Mouse (Mus musculus): Measurements from ENCODE around the gene Pxn. TPM values are rescaled to one million over a fixed set of nuclear protein-coding genes. Genes with fewer than 3 reads are reported as not detected.
A peak's percentile ranks its signal among the peaks of the same experiment; 100 is the strongest.
"Not testable (repeated sequence)": the region's sequence is repeated elsewhere in the genome, so short reads cannot be mapped to it uniquely, and the experiment has no call there.

Pxn gene
- polyA plus RNA-seq, 1 experiment: 25.7 TPM

GRCm38 (mm10) chr5:115569721-115570120 lies 63.2 kb downstream of the Pxn start:
- Histone ChIP-seq H3K27ac (ENCODE audit: insufficient read depth, low read length) (no peak overlapping the region), H3K4me3 (ENCODE audit: insufficient read depth, low read length) (no peak overlapping the region), H3K4me1 (ENCODE audit: control insufficient read depth, insufficient read depth, low read length) (peaks cover 11% of the 10 kb centered on the region)
- TF ChIP-seq CTCF (IDR thresholded peaks at IDR 0.05; ENCODE audit: borderline replicate concordance, insufficient read depth, low read length) (no peak), POLR2A (IDR thresholded peaks at IDR 0.05; ENCODE audit: low read depth, low read length) (no peak)

DNA sequence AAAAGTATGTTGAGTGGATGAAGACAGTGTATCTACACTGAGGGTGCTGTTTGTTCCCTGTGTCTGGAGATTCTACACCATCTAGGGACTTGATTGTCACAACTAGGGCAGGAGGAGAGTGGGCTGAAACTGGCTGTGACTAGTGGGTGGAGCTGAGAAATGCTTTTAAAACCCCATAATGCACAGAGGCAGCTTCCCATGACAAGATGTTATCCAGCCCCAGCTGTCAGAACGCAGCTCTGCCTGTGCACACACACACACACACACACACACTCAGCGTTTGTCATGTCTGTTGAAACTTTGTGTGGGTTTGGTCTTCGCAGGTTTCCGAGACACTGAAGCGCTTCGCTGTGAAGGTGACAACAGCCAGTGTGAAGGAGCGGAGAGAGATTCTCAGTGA lies 64.6 kb downstream of the Pxn start:
- Histone ChIP-seq H3K4me1 (ENCODE audit: control insufficient read depth, insufficient read depth, low read length) (peaks cover 11% of the 10 kb centered on the region), H3K27ac (ENCODE audit: insufficient read depth, low read length) (no peak overlapping the region), H3K4me3 (ENCODE audit: insufficient read depth, low read length) (no peak overlapping the region)
- no peak for TF ChIP-seq POLR2A (IDR thresholded peaks at IDR 0.05; ENCODE audit: low read depth, low read length)
- no peak for TF ChIP-seq CTCF (IDR thresholded peaks at IDR 0.05; ENCODE audit: borderline replicate concordance, insufficient read depth, low read length)

- Histone ChIP-seq H3K27ac (ENCODE audit: insufficient read depth, low read length) (peak overlapping the region; percentile 87), H3K4me3 (ENCODE audit: insufficient read depth, low read length) (no peak overlapping the region), H3K4me1 (ENCODE audit: control insufficient read depth, insufficient read depth, low read length) (peaks cover 11% of the 10 kb centered on the region)
- TF ChIP-seq POLR2A (IDR thresholded peaks at IDR 0.05; ENCODE audit: low read depth, low read length): no peak
- TF ChIP-seq CTCF (IDR thresholded peaks at IDR 0.05; ENCODE audit: borderline replicate concordance, insufficient read depth, low read length): no peak
These were observed 66.4 kb downstream of the Pxn start for GRCm38 (mm10) chr5:115572679-115573535.

- no peak overlapping the region for H3K27ac ChIP-seq (ENCODE audit: insufficient read depth, low read length)
- peaks cover 11% of the 10 kb centered on the region for H3K4me1 ChIP-seq (ENCODE audit: control insufficient read depth, insufficient read depth, low read length)
- no peak overlapping the region for H3K4me3 ChIP-seq (ENCODE audit: insufficient read depth, low read length)
- TF ChIP-seq POLR2A (IDR thresholded peaks at IDR 0.05; ENCODE audit: low read depth, low read length) (no peak), CTCF (IDR thresholded peaks at IDR 0.05; ENCODE audit: borderline replicate concordance, insufficient read depth, low read length) (no peak)
These were observed 68.5 kb downstream of the Pxn start for GRCm38 (mm10) chr5:115574992-115575391.

- not testable (repeated sequence) for H3K4me1 ChIP-seq (ENCODE audit: control insufficient read depth, insufficient read depth, low read length); H3K4me3 ChIP-seq (ENCODE audit: insufficient read depth, low read length); H3K27ac ChIP-seq (ENCODE audit: insufficient read depth, low read length)
These were observed 71.2 kb downstream of the Pxn start for GRCm38 (mm10) chr5:115577686-115578085.

DNA sequence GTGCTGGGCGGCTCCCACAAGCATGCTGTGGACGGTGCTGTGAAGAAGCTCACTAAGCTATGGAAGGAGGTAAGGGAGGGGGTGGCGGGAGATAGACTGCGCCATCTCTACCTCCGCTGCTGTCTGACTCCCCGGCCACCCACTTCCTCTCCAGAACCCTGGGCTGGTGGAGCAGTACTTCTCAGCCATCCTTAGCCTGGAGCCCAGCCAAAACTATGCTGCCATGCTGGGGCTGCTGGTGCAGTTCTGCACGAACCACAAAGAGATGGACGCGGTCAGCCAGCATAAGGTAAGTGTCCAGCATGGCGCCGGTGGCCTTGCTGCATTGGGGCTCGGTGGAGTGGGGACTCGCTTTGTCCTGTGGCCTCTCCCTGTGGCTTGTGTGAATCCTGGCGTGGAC lies 72.4 kb downstream of the Pxn start:
- no peak overlapping the region for H3K4me3 ChIP-seq (ENCODE audit: insufficient read depth, low read length)
- no peak for TF ChIP-seq CTCF (IDR thresholded peaks at IDR 0.05; ENCODE audit: borderline replicate concordance, insufficient read depth, low read length)
- no peak for TF ChIP-seq POLR2A (IDR thresholded peaks at IDR 0.05; ENCODE audit: low read depth, low read length)
- H3K27ac ChIP-seq (ENCODE audit: insufficient read depth, low read length): no peak overlapping the region
- H3K4me1 ChIP-seq (ENCODE audit: control insufficient read depth, insufficient read depth, low read length): no peaks in the 10 kb centered on the region

DNA sequence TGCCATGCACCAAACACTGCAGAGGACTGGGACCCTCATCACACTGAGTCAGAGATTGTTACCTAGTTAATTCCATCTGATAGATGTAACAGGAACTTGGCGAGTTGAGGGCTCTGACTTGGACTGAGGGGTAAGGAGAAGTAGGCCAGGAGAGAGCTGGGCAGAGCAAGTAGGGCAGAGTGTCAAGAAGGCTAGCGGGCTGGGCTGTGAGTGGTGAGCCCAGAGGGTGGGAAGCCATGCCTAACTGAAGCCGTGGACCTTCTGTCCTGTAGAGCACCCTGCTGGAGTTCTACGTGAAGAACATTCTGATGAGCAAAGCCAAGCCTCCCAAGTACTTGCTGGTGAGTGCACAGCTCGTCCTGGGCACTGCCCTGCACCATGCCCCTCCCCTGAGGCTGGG lies 72.9 kb downstream of the Pxn start:
- no peak for TF ChIP-seq CTCF (IDR thresholded peaks at IDR 0.05; ENCODE audit: borderline replicate concordance, insufficient read depth, low read length)
- TF ChIP-seq POLR2A (IDR thresholded peaks at IDR 0.05; ENCODE audit: low read depth, low read length): no peak
- Histone ChIP-seq H3K4me3 (ENCODE audit: insufficient read depth, low read length) (no peak overlapping the region), H3K4me1 (ENCODE audit: control insufficient read depth, insufficient read depth, low read length) (no peaks in the 10 kb centered on the region), H3K27ac (ENCODE audit: insufficient read depth, low read length) (no peak overlapping the region)

DNA sequence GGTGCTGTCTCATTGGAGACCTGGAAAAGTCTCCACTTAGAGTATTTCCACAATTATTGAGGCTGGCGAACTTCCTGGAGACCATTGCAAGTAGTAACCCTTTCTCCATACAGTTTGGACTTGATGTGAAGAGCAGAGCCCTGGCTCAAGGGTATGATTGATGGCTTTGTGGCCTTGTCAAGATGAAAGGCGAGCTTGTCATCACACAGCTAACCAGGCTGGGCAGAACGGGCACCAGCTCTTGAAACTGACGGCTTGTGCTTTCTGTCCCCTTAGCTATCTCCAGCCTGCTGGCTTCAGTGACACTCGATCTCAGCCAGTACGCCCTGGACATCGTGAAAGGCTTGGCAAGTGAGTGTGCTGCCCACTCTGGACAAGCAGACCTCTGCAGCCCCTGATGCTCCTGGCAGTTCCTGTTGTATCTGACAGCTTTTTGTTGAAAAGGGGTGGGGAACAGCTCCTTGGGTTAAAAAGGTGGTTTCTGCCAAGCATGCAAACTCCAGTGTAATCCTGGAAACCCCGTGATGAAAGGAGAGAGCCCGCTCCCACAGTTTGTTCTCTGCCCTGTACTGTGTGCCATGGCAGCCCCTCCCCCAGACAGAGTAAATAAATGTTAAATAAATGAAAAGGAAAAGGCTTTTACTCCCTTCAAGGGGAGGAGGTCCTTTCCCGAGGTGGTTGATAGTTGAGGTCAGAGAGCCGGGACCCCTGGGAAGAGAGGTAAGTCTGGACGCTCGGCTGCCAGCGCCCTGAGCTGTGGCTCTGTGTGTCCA lies 73.9 kb downstream of the Pxn start:
- H3K4me1 ChIP-seq (ENCODE audit: control insufficient read depth, insufficient read depth, low read length): no peaks in the 10 kb centered on the region
- no peak overlapping the region for H3K27ac ChIP-seq (ENCODE audit: insufficient read depth, low read length)
- TF ChIP-seq CTCF (IDR thresholded peaks at IDR 0.05; ENCODE audit: borderline replicate concordance, insufficient read depth, low read length) (no peak), POLR2A (IDR thresholded peaks at IDR 0.05; ENCODE audit: low read depth, low read length) (no peak)
- H3K4me3 ChIP-seq (ENCODE audit: insufficient read depth, low read length): no peak overlapping the region

- Histone ChIP-seq H3K27ac (ENCODE audit: insufficient read depth, low read length) (no peak overlapping the region), H3K4me3 (ENCODE audit: insufficient read depth, low read length) (no peak overlapping the region), H3K4me1 (ENCODE audit: control insufficient read depth, insufficient read depth, low read length) (no peaks in the 10 kb centered on the region)
- TF ChIP-seq CTCF (IDR thresholded peaks at IDR 0.05; ENCODE audit: borderline replicate concordance, insufficient read depth, low read length): no peak
- no peak for TF ChIP-seq POLR2A (IDR thresholded peaks at IDR 0.05; ENCODE audit: low read depth, low read length)
These were observed 75.2 kb downstream of the Pxn start for GRCm38 (mm10) chr5:115581662-115582061.

DNA sequence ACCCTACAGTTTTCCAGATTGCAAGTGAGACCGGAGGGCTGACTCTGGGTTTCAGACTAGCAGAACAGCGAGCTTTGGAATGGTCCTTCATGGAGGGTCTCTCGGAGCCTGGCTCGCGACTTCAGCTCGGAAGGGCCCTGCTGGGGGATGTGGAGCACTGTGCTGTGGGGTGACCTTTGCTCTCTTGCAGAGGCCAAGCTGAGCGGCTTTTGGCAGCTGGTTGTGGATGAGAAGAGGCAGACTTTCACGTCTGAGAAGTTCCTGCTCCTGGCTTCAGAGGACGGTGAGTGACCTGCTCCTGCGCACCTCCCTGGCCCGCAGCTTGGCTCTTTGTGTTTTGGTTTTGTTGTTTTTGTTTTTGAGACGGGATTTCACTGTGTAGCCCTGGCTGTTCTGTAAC lies 79.1 kb downstream of the Pxn start:
- TF ChIP-seq POLR2A (IDR thresholded peaks at IDR 0.05; ENCODE audit: low read depth, low read length): no peak
- TF ChIP-seq CTCF (IDR thresholded peaks at IDR 0.05; ENCODE audit: borderline replicate concordance, insufficient read depth, low read length): no peak
- H3K4me3 ChIP-seq (ENCODE audit: insufficient read depth, low read length): no peak overlapping the region
- no peak overlapping the region for H3K27ac ChIP-seq (ENCODE audit: insufficient read depth, low read length)
- no peaks in the 10 kb centered on the region for H3K4me1 ChIP-seq (ENCODE audit: control insufficient read depth, insufficient read depth, low read length)

Measured in embryonic fibroblast, embryonic 13.5 days (primary cell).